15 mouse cellular contexts compared by ENCODE assay signal in genomic region chr11:78167257-78167959, GRCm38 (mm10). TPM values are rescaled to one million over a fixed set of nuclear protein-coding genes. Genes with fewer than 3 reads are reported as not detected.
DNase-seq lines count a peak whose midpoint lies in the region; ATAC-seq and TF ChIP-seq lines count a peak whose summit lies in the region.
"Had no signal": no experiment of that assay in that cellular context is flagged by ENCODE, and none has a peak within 500 bp of the region (broad histone marks: within the 10 kb centered on the region; RNA-seq: fewer than 3 reads in every experiment).

No protein-coding gene starts in this region.

- no peak for TF ChIP-seq EP300 in liver, embryonic 14.5 days (IDR thresholded peaks at IDR 0.05; ENCODE audit: low read depth)
- no peak for TF ChIP-seq EP300 in stomach, postnatal 0 days (optimal IDR thresholded peaks at IDR 0.05)

- no peak for ATAC-seq in kidney, embryonic 15.5 days (replicated peaks; ENCODE audit: low FRiP score)
- ATAC-seq in liver, embryonic 14.5 days (ENCODE audit: insufficient read depth), result no peak
- no peak for ATAC-seq in stomach, postnatal 0 days (ENCODE audit: low FRiP score, low TSS enrichment)
- ATAC-seq: forebrain, postnatal 0 days had no signal

- no peak for TF ChIP-seq CTCF in liver, embryonic 14.5 days (IDR thresholded peaks at IDR 0.05; ENCODE audit: low read depth)
- TF ChIP-seq CTCF in stomach, postnatal 0 days (IDR thresholded peaks at IDR 0.05; ENCODE audit: low read depth), result no peak

- H3K4me1 ChIP-seq in kidney, embryonic 15.5 days, result peaks cover 37% of the 10 kb centered on the region
- peaks cover 50% of the 10 kb centered on the region for H3K4me1 ChIP-seq in embryonic facial prominence, embryonic 10.5 days
- peaks cover 45 to 48% of the 10 kb centered on the region in 2 experiments for H3K4me1 ChIP-seq in liver, embryonic 14.5 days (replicated peaks; ENCODE audit: control insufficient read depth in 2 of 2, insufficient read depth in 2 of 2, low read length in 1 of 2)
- H3K4me1 ChIP-seq in stomach, postnatal 0 days (replicated peaks; ENCODE audit: control insufficient read depth, insufficient read depth), result peaks cover 4% of the 10 kb centered on the region; the same call in 1 of the 2 replicates

- H3K9ac ChIP-seq in kidney, embryonic 15.5 days, result no peak overlapping the region
- H3K9ac ChIP-seq in liver, embryonic 14.5 days (replicated peaks), result no peak overlapping the region; the same call in 1 of the 2 replicates
- no peak overlapping the region for H3K9ac ChIP-seq in stomach, postnatal 0 days (ENCODE audit: low read length)
- H3K9ac ChIP-seq: forebrain, postnatal 0 days; limb, embryonic 13.5 days; neural tube, embryonic 12.5 days had no signal

- 92% methylated on average over 14 of the region's 14 CpGs for WGBS in kidney, embryonic 15.5 days
- 86% methylated on average over 14 of the region's 14 CpGs for WGBS in embryonic facial prominence, embryonic 10.5 days
- WGBS in liver, embryonic 14.5 days (ENCODE audit: insufficient replicate concordance), result 84% methylated on average over 14 of the region's 14 CpGs
- WGBS in stomach, postnatal 0 days, result 92% methylated on average over 14 of the region's 14 CpGs

- no peak overlapping the region for H3K4me2 ChIP-seq in kidney, embryonic 15.5 days
- peak overlapping the region; percentile 70 for H3K4me2 ChIP-seq in liver, embryonic 14.5 days (ENCODE audit: low read depth)
- no peak overlapping the region for H3K4me2 ChIP-seq in stomach, postnatal 0 days (replicated peaks; ENCODE audit: low read depth)
- H3K4me2 ChIP-seq: limb, embryonic 13.5 days; neural tube, embryonic 12.5 days had no signal

- H3K9me3 ChIP-seq in kidney, embryonic 15.5 days (replicated peaks), result no peaks in the 10 kb centered on the region
- H3K9me3 ChIP-seq in embryonic facial prominence, embryonic 10.5 days, result no peaks in the 10 kb centered on the region
- H3K9me3 ChIP-seq in liver, embryonic 14.5 days (ENCODE audit: control insufficient read depth, low read length), result no peaks in the 10 kb centered on the region
- no peaks in the 10 kb centered on the region for H3K9me3 ChIP-seq in stomach, postnatal 0 days (ENCODE audit: control insufficient read depth, low read length)
- H3K9me3 ChIP-seq: limb, embryonic 13.5 days; neural tube, embryonic 12.5 days had no signal

- no peaks in the 10 kb centered on the region for H3K27me3 ChIP-seq in kidney, embryonic 15.5 days
- H3K27me3 ChIP-seq in embryonic facial prominence, embryonic 10.5 days (replicated peaks; ENCODE audit: low read depth, poor library complexity, severe bottlenecking), result peaks cover 14% of the 10 kb centered on the region
- no peaks in the 10 kb centered on the region for H3K27me3 ChIP-seq in liver, embryonic 14.5 days (ENCODE audit: control insufficient read depth, insufficient read depth, low read length)
- H3K27me3 ChIP-seq in stomach, postnatal 0 days (ENCODE audit: control insufficient read depth, insufficient read depth, low read length), result no peaks in the 10 kb centered on the region
- H3K27me3 ChIP-seq: limb, embryonic 13.5 days; neural tube, embryonic 12.5 days had no signal

- H3K36me3 ChIP-seq in kidney, embryonic 15.5 days, result peaks cover 29% of the 10 kb centered on the region
- H3K36me3 ChIP-seq in embryonic facial prominence, embryonic 10.5 days (replicated peaks), result peaks cover 39% of the 10 kb centered on the region
- H3K36me3 ChIP-seq in liver, embryonic 14.5 days (replicated peaks; ENCODE audit: control insufficient read depth, insufficient read depth, low read depth), result no peaks in the 10 kb centered on the region
- H3K36me3 ChIP-seq in stomach, postnatal 0 days (ENCODE audit: control insufficient read depth, insufficient read depth, low read length), result no peaks in the 10 kb centered on the region

- no peak for DNase-seq in kidney, postnatal 25 days
- DNase-seq in embryonic facial prominence, embryonic 10.5 days (ENCODE audit: low spot score), result no peak
- DNase-seq in liver, embryonic 14.5 days (ENCODE audit: low read depth in 3 of 3, low spot score in 3 of 3), result no peak
- no peak for DNase-seq in stomach, postnatal 0 days (ENCODE audit: low spot score)
- DNase-seq in right cerebral cortex, adult 2 months (ENCODE audit: low spot score in 2 of 2), result no peak
- DNase-seq in thymus, postnatal 25 days, result no peak
- DNase-seq: adrenal gland, adult 2 months; B cell, adult 2 months; cerebellum, postnatal 36 days; forebrain, postnatal 0 days; lung, postnatal 10 days; thymus, postnatal 4 days had no signal

- H3K4me3 ChIP-seq in kidney, embryonic 15.5 days (replicated peaks), result no peak overlapping the region
- peak overlapping the region; percentile 25; the same call in 1 of the 2 replicates for H3K4me3 ChIP-seq in embryonic facial prominence, embryonic 10.5 days
- H3K4me3 ChIP-seq in liver, embryonic 14.5 days (ENCODE audit: insufficient read depth in 1 of 2, low read depth in 2 of 2, low read length in 2 of 2), result no peak overlapping the region
- no peak overlapping the region for H3K4me3 ChIP-seq in stomach, postnatal 0 days (ENCODE audit: low read depth, low read length)
- H3K4me3 ChIP-seq: limb, embryonic 13.5 days; neural tube, embryonic 12.5 days had no signal

- H3K27ac ChIP-seq in kidney, embryonic 15.5 days, result 0 out of 2 replicates have a peak overlapping the region, but pooled peaks have one; percentile 96
- H3K27ac ChIP-seq in embryonic facial prominence, embryonic 10.5 days (replicated peaks), result no peak overlapping the region; the same call in 1 of the 2 replicates
- peak overlapping the region; percentile 71 for H3K27ac ChIP-seq in liver, embryonic 14.5 days
- peak overlapping the region; percentile 76; the same call in 1 of the 2 replicates for H3K27ac ChIP-seq in stomach, postnatal 0 days (replicated peaks)
- H3K27ac ChIP-seq: limb, embryonic 13.5 days; neural tube, embryonic 12.5 days had no signal

RNA-seq across cellular contexts. Expression of gene Traf4, which starts 2.0 kb away (rescaled TPM):
- polyA plus RNA-seq in kidney, embryonic 15.5 days (2015; fragmentation: Nextera tagmentation; extraction: Ambion mirVana), result 94.2 and 99.5 TPM in 2 replicates
- 151 and 157 TPM in 2 replicates for polyA plus RNA-seq in embryonic facial prominence, embryonic 10.5 days (2016; fragmentation: Nextera tagmentation; extraction: Ambion mirVana)
- polyA plus RNA-seq in liver, embryonic 14.5 days (2012; rRNA removed), result 35.1 and 39.9 TPM in 2 replicates
- 17.1 and 18.0 TPM in 2 replicates for polyA plus RNA-seq in liver, embryonic 14.5 days (2014; fragmentation: Nextera tagmentation; extraction: Ambion mirVana)
- 22.4 and 26.9 TPM in 2 replicates for polyA plus RNA-seq in stomach, postnatal 0 days (2015; fragmentation: Nextera tagmentation; extraction: Ambion mirVana)

RNA-seq across cellular contexts. Expression of gene Nek8, which starts 9.1 kb away (rescaled TPM):
- polyA plus RNA-seq in kidney, embryonic 15.5 days (2015; fragmentation: Nextera tagmentation; extraction: Ambion mirVana), result 21.1 and 25.0 TPM in 2 replicates
- 13.5 and 15.3 TPM in 2 replicates for polyA plus RNA-seq in embryonic facial prominence, embryonic 10.5 days (2016; fragmentation: Nextera tagmentation; extraction: Ambion mirVana)
- polyA plus RNA-seq in liver, embryonic 14.5 days (2012; rRNA removed), result 9.8 and 10.6 TPM in 2 replicates
- 7.4 and 7.8 TPM in 2 replicates for polyA plus RNA-seq in liver, embryonic 14.5 days (2014; fragmentation: Nextera tagmentation; extraction: Ambion mirVana)
- polyA plus RNA-seq in stomach, postnatal 0 days (2015; fragmentation: Nextera tagmentation; extraction: Ambion mirVana), result 6.4 and 7.4 TPM in 2 replicates

RNA-seq across cellular contexts. Expression of gene Tlcd1, which starts 9.1 kb away (rescaled TPM):
- polyA plus RNA-seq in kidney, embryonic 15.5 days (2015; fragmentation: Nextera tagmentation; extraction: Ambion mirVana), result 28.7 and 31.8 TPM in 2 replicates
- polyA plus RNA-seq in embryonic facial prominence, embryonic 10.5 days (2016; fragmentation: Nextera tagmentation; extraction: Ambion mirVana), result 8.8 and 9.2 TPM in 2 replicates
- polyA plus RNA-seq in liver, embryonic 14.5 days (2012; rRNA removed), result 47.4 and 69.6 TPM in 2 replicates
- 44.9 and 50.5 TPM in 2 replicates for polyA plus RNA-seq in liver, embryonic 14.5 days (2014; fragmentation: Nextera tagmentation; extraction: Ambion mirVana)
- polyA plus RNA-seq in stomach, postnatal 0 days (2015; fragmentation: Nextera tagmentation; extraction: Ambion mirVana), result 41.3 and 45.6 TPM in 2 replicates

RNA-seq across cellular contexts. Expression of gene Rpl23a, which starts 16.0 kb away (rescaled TPM):
- 1,327 and 1,492 TPM in 2 replicates for polyA plus RNA-seq in kidney, embryonic 15.5 days (2015; fragmentation: Nextera tagmentation; extraction: Ambion mirVana)
- polyA plus RNA-seq in embryonic facial prominence, embryonic 10.5 days (2016; fragmentation: Nextera tagmentation; extraction: Ambion mirVana), result 1,123 and 1,138 TPM in 2 replicates
- polyA plus RNA-seq in liver, embryonic 14.5 days (2012; rRNA removed), result 628 and 1,347 TPM in 2 replicates
- polyA plus RNA-seq in liver, embryonic 14.5 days (2014; fragmentation: Nextera tagmentation; extraction: Ambion mirVana), result 1,087 and 1,100 TPM in 2 replicates
- 1,145 and 1,168 TPM in 2 replicates for polyA plus RNA-seq in stomach, postnatal 0 days (2015; fragmentation: Nextera tagmentation; extraction: Ambion mirVana)

RNA-seq across cellular contexts. Expression of gene Rab34, which starts 20.8 kb away (rescaled TPM):
- polyA plus RNA-seq in kidney, embryonic 15.5 days (2015; fragmentation: Nextera tagmentation; extraction: Ambion mirVana), result 113 and 132 TPM in 2 replicates
- 107 and 123 TPM in 2 replicates for polyA plus RNA-seq in embryonic facial prominence, embryonic 10.5 days (2016; fragmentation: Nextera tagmentation; extraction: Ambion mirVana)
- 7.1 and 7.7 TPM in 2 replicates for polyA plus RNA-seq in liver, embryonic 14.5 days (2012; rRNA removed)
- 11.3 and 12.4 TPM in 2 replicates for polyA plus RNA-seq in liver, embryonic 14.5 days (2014; fragmentation: Nextera tagmentation; extraction: Ambion mirVana)
- 59.0 and 61.4 TPM in 2 replicates for polyA plus RNA-seq in stomach, postnatal 0 days (2015; fragmentation: Nextera tagmentation; extraction: Ambion mirVana)
